Mouse (Mus musculus) MEL (cell line): ENCODE measurements around the gene Slc15a1.

Experiments used
- BHLHE40 ChIP-seq: IDR thresholded peaks from 2 replicates; pipeline ENCODE4 v1.6.1; 2012; ENCODE audit warnings: low read depth, mild to moderate bottlenecking, inconsistent platforms, low read length, improper control_type of control experiment, borderline replicate concordance
- CHD1 ChIP-seq: IDR thresholded peaks from 2 replicates; pipeline ENCODE4 v1.6.1; 2012; ENCODE audit warnings: low read depth, mild to moderate bottlenecking, inconsistent platforms, low read length, improper control_type of control experiment
- CTCF ChIP-seq, 3 experiments: IDR thresholded peaks in 2 of 3; conservative IDR thresholded peaks in 1 of 3; 2 replicates each; pipeline ENCODE4 v1.5.1; 2011 to 2012; ENCODE audit warnings: low read length in 3 of 3, low read depth in 2 of 3, mild to moderate bottlenecking in 2 of 3, improper control_type of control experiment in 1 of 3, inconsistent platforms in 1 of 3, mixed read lengths in 1 of 3, moderate library complexity in 1 of 3; ENCODE audit not compliant: control insufficient read depth in 1 of 3, insufficient read depth in 1 of 3, poor library complexity in 1 of 3, severe bottlenecking in 1 of 3
- E2F4 ChIP-seq: IDR thresholded peaks from 2 replicates; pipeline ENCODE4 v1.6.1; 2011; ENCODE audit warnings: low read depth, low read length, improper control_type of control experiment, borderline replicate concordance
- EP300 ChIP-seq, 2 experiments: IDR thresholded peaks; 2 replicates each; pipeline ENCODE4 v1.6.1; 2011; ENCODE audit warnings: improper control_type of control experiment in 2 of 2, low read length in 2 of 2, low read depth in 1 of 2, mild to moderate bottlenecking in 1 of 2
- GATA1 ChIP-seq: IDR thresholded peaks from 2 replicates; pipeline ENCODE4 v1.6.1; 2011; ENCODE audit warnings: low read depth, low read length, improper control_type of control experiment
- POLR2A ChIP-seq, 2 experiments: IDR thresholded peaks; 2 replicates each; pipeline ENCODE4 v1.6.1; 2011 to 2012; ENCODE audit warnings: low read length in 2 of 2, mild to moderate bottlenecking in 2 of 2, control low read depth in 1 of 2, improper control_type of control experiment in 1 of 2, low read depth in 1 of 2, moderate library complexity in 1 of 2; ENCODE audit not compliant: control insufficient read depth in 1 of 2, insufficient read depth in 1 of 2, poor library complexity in 1 of 2
- POLR2AphosphoS2 ChIP-seq: IDR thresholded peaks from 2 replicates; pipeline ENCODE4 v1.6.1; 2011; ENCODE audit warnings: low read length, improper control_type of control experiment

GRCm38 (mm10) chr14:121466501-121466900 lies 38.6 kb downstream of the Slc15a1 start:
- TF ChIP-seq CTCF (IDR thresholded peaks at IDR 0.05 in 2 of 3, conservative IDR thresholded peaks at IDR 0.05 in 1 of 3; ENCODE audit: control insufficient read depth in 1 of 3, insufficient read depth in 1 of 3, low read depth in 2 of 3, low read length in 3 of 3, poor library complexity in 1 of 3, severe bottlenecking in 1 of 3): no peak
- TF ChIP-seq GATA1: no peak
- no peak for TF ChIP-seq CHD1
- TF ChIP-seq POLR2A (IDR thresholded peaks at IDR 0.05; ENCODE audit: control insufficient read depth in 1 of 2, insufficient read depth in 1 of 2, low read depth in 1 of 2, low read length in 2 of 2, poor library complexity in 1 of 2): no peak
- TF ChIP-seq E2F4: no peak
- TF ChIP-seq POLR2AphosphoS2: no peak
- no peak for TF ChIP-seq BHLHE40
- no peak for TF ChIP-seq EP300 (IDR thresholded peaks at IDR 0.05; ENCODE audit: low read depth in 1 of 2, low read length in 2 of 2)
